Mouse (Mus musculus): ENCODE measurements at regions not wholly inside any gene's neighbourhood (a gene's known extent, or its start where the extent isn't known, plus 50 kb on each side); places are given as distances from the start of the nearest gene placed in this dataset.

GRCm38 (mm10) chr1:83727938-83728337 is 319.9 kb upstream of the Sphkap start:
- 86% methylated on average over 4 of the region's 4 CpGs for WGBS (ENCODE audit: insufficient replicate concordance)
- H3K27me3 ChIP-seq (ENCODE audit: insufficient read depth, low read length), result no peaks in the 10 kb centered on the region
- no peak for ATAC-seq
- no peak overlapping the region for H3K27ac ChIP-seq (ENCODE audit: low read depth)
- H3K9me3 ChIP-seq (ENCODE audit: low read length), result no peaks in the 10 kb centered on the region
- H3K36me3 ChIP-seq (replicated peaks; ENCODE audit: insufficient read depth, low read length), result no peaks in the 10 kb centered on the region
- H3K4me2 ChIP-seq (ENCODE audit: low read depth, low read length), result no peak overlapping the region
- no peak overlapping the region for H3K9ac ChIP-seq (replicated peaks)
- no peak overlapping the region for H3K4me3 ChIP-seq (ENCODE audit: low read depth, low read length)
- TF ChIP-seq EP300 (IDR thresholded peaks at IDR 0.05; ENCODE audit: low read depth), result no peak
- TF ChIP-seq CTCF (IDR thresholded peaks at IDR 0.05; ENCODE audit: low read depth), result no peak
- DNase-seq, result no peak
- no peaks in the 10 kb centered on the region for H3K4me1 ChIP-seq (ENCODE audit: insufficient read depth)

GRCm38 (mm10) chr1:83727215-83727614 is 319.2 kb upstream of the Sphkap start:
- TF ChIP-seq CTCF (IDR thresholded peaks at IDR 0.05; ENCODE audit: low read depth) (peak; percentile 76), EP300 (IDR thresholded peaks at IDR 0.05; ENCODE audit: low read depth) (no peak)
- ATAC-seq (no peak), DNase-seq (no peak)
- Histone ChIP-seq H3K4me2 (ENCODE audit: low read depth, low read length) (no peak overlapping the region), H3K36me3 (replicated peaks; ENCODE audit: insufficient read depth, low read length) (no peaks in the 10 kb centered on the region), H3K9me3 (ENCODE audit: low read length) (no peaks in the 10 kb centered on the region), H3K9ac (replicated peaks) (no peak overlapping the region), H3K27me3 (ENCODE audit: insufficient read depth, low read length) (no peaks in the 10 kb centered on the region), H3K4me3 (ENCODE audit: low read depth, low read length) (no peak overlapping the region), H3K4me1 (ENCODE audit: insufficient read depth) (no peaks in the 10 kb centered on the region), H3K27ac (ENCODE audit: low read depth) (no peak overlapping the region)
- whole genome bisulfite sequencing (ENCODE audit: insufficient replicate concordance), result 78% methylated on average over 4 of the region's 4 CpGs

DNA sequence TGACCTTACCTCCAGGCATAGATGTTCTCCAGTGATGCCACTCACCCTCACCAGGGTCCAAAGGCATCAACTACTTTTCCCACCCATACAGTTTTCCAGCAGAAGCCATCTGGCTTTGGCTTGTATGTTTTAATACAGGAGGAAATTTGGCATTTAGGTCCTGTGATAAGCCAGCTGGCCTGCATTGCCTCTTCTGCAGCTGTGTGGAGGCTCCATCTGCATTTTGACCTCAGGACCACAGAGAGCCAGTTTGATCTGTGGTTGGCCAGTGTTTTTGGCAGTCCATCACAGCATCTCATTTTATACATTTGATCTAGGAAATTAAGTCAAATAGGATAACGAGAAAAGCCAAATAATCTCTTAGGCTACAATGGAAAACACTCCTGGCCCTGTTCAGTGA is 315.1 kb upstream of the Sphkap start:
- H3K4me2 ChIP-seq (ENCODE audit: low read depth, low read length), result no peak overlapping the region
- no peaks in the 10 kb centered on the region for H3K27me3 ChIP-seq (ENCODE audit: insufficient read depth, low read length)
- TF ChIP-seq CTCF (IDR thresholded peaks at IDR 0.05; ENCODE audit: low read depth) (no peak), EP300 (IDR thresholded peaks at IDR 0.05; ENCODE audit: low read depth) (no peak)
- no peaks in the 10 kb centered on the region for H3K9me3 ChIP-seq (ENCODE audit: low read length)
- DNase-seq, result no peak
- 56% methylated on average over 1 of the region's 1 CpGs for WGBS (ENCODE audit: insufficient replicate concordance)
- H3K27ac ChIP-seq (ENCODE audit: low read depth), result no peak overlapping the region
- ATAC-seq, result no peak
- H3K9ac ChIP-seq (replicated peaks), result no peak overlapping the region
- H3K4me1 ChIP-seq (ENCODE audit: insufficient read depth), result no peaks in the 10 kb centered on the region
- no peaks in the 10 kb centered on the region for H3K36me3 ChIP-seq (replicated peaks; ENCODE audit: insufficient read depth, low read length)
- H3K4me3 ChIP-seq (ENCODE audit: low read depth, low read length), result no peak overlapping the region

DNA sequence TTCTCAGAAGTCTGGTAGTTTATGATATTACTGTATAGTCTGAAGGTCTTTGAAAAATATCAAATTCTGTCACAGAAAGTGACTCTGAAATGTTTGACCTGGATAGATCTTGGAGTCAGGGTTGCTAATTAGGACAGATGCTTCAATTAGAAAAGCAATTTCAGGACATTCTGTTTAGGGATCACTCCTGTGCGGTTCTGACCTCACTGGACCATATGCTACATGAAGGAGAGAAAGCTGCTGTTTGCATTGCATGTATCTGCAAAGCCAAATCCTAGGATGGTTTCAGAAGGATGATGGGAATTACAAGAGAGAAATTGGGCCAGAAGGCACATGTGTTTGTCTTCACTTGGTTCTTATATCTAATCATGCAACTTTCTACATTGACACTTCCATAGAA is 312.2 kb upstream of the Sphkap start:
- H3K27me3 ChIP-seq (ENCODE audit: insufficient read depth, low read length), result no peaks in the 10 kb centered on the region
- no peaks in the 10 kb centered on the region for H3K4me1 ChIP-seq (ENCODE audit: insufficient read depth)
- no peak overlapping the region for H3K4me3 ChIP-seq (ENCODE audit: low read depth, low read length)
- no peak overlapping the region for H3K9ac ChIP-seq (replicated peaks)
- no peaks in the 10 kb centered on the region for H3K9me3 ChIP-seq (ENCODE audit: low read length)
- WGBS (ENCODE audit: insufficient replicate concordance), result 70% methylated on average over 1 of the region's 1 CpGs
- TF ChIP-seq CTCF (IDR thresholded peaks at IDR 0.05; ENCODE audit: low read depth) (no peak), EP300 (IDR thresholded peaks at IDR 0.05; ENCODE audit: low read depth) (no peak)
- no peak overlapping the region for H3K4me2 ChIP-seq (ENCODE audit: low read depth, low read length)
- H3K36me3 ChIP-seq (replicated peaks; ENCODE audit: insufficient read depth, low read length), result no peaks in the 10 kb centered on the region
- no peak overlapping the region for H3K27ac ChIP-seq (ENCODE audit: low read depth)
- DNase-seq (no peak), ATAC-seq (no peak)

DNA sequence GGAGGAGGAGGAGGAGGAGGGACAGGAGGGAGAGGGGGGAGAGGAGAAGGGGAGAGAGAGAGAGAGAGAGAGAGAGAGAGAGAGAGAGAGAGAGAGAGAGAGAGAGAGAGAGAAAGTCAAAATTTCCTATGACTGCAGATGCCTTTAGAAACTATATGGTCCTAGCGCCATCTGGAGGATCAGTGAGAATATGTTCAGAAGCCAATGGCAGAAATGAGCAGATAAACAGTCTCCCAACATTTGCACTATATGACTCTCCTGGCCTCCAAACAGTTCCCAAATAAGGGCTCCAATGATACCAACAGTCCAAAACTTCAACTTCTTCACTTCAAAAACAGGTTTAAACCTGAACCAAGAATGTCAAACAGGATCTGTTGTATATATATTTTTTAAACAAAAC is 309.1 kb upstream of the Sphkap start:
- H3K4me3 ChIP-seq (ENCODE audit: low read depth, low read length), result no peak overlapping the region
- 0% methylated on average over 1 of the region's 1 CpGs for WGBS (ENCODE audit: insufficient replicate concordance)
- H3K9me3 ChIP-seq (ENCODE audit: low read length), result no peaks in the 10 kb centered on the region
- no peak for ATAC-seq
- no peak overlapping the region for H3K4me2 ChIP-seq (ENCODE audit: low read depth, low read length)
- H3K36me3 ChIP-seq (replicated peaks; ENCODE audit: insufficient read depth, low read length), result no peaks in the 10 kb centered on the region
- TF ChIP-seq EP300 (IDR thresholded peaks at IDR 0.05; ENCODE audit: low read depth), result no peak
- peak; percentile 57 for TF ChIP-seq CTCF (IDR thresholded peaks at IDR 0.05; ENCODE audit: low read depth)
- H3K9ac ChIP-seq (replicated peaks), result no peak overlapping the region
- no peak overlapping the region for H3K27ac ChIP-seq (ENCODE audit: low read depth)
- no peaks in the 10 kb centered on the region for H3K4me1 ChIP-seq (ENCODE audit: insufficient read depth)
- no peaks in the 10 kb centered on the region for H3K27me3 ChIP-seq (ENCODE audit: insufficient read depth, low read length)
- no peak for DNase-seq

DNA sequence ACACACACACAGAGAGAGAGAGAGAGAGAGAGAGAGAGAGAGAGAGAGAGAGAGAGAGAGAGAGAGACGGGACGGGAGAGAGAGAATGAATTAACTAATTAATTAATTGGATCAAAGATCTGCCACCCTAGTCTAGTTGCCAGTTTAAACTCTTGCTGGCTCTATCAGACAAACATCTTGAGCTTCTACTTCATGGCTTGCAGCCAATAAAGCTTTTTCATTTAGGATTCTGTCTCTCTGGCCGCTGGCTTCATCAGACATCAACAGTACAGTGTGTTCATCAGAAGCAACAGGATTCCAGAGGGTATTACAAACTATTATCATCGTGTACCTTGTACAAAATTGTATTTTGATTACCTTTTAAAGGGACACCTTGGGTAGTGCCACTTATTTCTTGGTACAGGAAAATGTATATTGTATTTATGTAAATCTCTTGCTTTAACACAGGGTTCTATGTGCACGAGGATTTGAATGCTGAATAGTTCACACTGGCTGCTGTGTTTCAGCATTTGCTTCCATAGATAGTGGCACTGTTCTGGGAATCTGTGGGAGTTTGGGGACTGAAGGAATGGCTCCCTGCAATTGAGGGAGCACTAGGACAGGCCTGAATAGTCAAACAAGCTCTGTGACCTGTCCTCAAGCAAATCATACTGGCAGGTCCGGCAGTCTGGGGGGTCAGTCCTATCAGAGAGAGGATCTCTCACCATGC is 293.9 kb upstream of the Sphkap start:
- no peaks in the 10 kb centered on the region for H3K4me1 ChIP-seq (ENCODE audit: insufficient read depth)

More for the DNA sequence above, 293.9 kb upstream of the Sphkap start:
- WGBS (ENCODE audit: insufficient replicate concordance), result 65% methylated on average over 6 of the region's 6 CpGs
- ATAC-seq (no peak), DNase-seq (no peak)
- Histone ChIP-seq H3K4me3 (ENCODE audit: low read depth, low read length) (no peak overlapping the region), H3K9ac (replicated peaks) (no peak overlapping the region), H3K4me2 (ENCODE audit: low read depth, low read length) (no peak overlapping the region), H3K9me3 (ENCODE audit: low read length) (no peaks in the 10 kb centered on the region), H3K36me3 (replicated peaks; ENCODE audit: insufficient read depth, low read length) (no peaks in the 10 kb centered on the region), H3K27me3 (ENCODE audit: insufficient read depth, low read length) (no peaks in the 10 kb centered on the region), H3K27ac (ENCODE audit: low read depth) (no peak overlapping the region)
- TF ChIP-seq EP300 (IDR thresholded peaks at IDR 0.05; ENCODE audit: low read depth) (no peak), CTCF (IDR thresholded peaks at IDR 0.05; ENCODE audit: low read depth) (no peak)

Data from liver, postnatal 0 days (tissue).